Comparison of ENCODE assay signal across 7 mouse cellular contexts in the genomic region with DNA sequence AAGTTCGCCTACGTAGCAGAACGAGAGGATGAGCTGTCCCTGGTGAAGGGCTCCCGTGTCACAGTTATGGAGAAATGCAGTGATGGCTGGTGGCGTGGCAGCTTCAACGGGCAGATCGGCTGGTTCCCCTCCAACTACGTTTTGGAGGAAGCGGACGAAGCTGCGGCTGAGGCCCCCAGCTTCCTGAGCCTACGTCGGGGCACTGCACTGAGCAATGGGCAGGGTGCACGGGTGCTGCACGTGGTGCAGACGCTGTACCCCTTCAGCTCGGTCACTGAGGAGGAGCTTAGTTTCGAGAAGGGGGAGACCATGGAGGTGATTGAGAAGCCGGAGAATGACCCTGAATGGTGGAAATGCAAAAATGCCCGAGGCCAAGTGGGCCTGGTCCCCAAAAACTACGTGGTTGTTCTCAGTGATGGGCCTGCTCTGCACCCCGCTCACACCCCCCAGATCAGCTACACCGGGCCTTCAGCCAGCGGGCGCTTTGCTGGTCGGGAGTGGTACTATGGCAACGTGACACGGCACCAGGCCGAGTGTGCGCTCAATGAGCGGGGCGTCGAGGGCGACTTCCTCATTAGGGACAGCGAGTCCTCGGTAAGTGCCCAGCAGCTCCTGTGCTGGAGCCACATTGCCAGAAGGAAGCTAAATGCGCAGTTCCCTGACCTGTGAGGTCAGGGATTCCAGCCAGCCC.
DNase-seq lines count a peak whose midpoint lies in the region; ATAC-seq and TF ChIP-seq lines count a peak whose summit lies in the region.
"Not testable (repeated sequence)": the region's sequence is repeated elsewhere in the genome, so short reads cannot be mapped to it uniquely, and the experiment has no call there.

No protein-coding gene starts in this region.

- TF ChIP-seq EP300 in lung, postnatal 0 days (IDR thresholded peaks at IDR 0.05) = not testable (repeated sequence)

- H3K4me1 ChIP-seq in E14TG2a.4 (replicated peaks; ENCODE audit: low read depth, low read length) = peaks cover 12% of the 10 kb centered on the region; the same call in 1 of the 2 replicates
- not testable (repeated sequence) for H3K4me1 ChIP-seq in hindbrain, embryonic 14.5 days (replicated peaks; ENCODE audit: control insufficient read depth, insufficient read depth, low read length); lung, postnatal 0 days (ENCODE audit: insufficient read depth, low read depth, low read length); midbrain, embryonic 11.5 days (ENCODE audit: control insufficient read depth, insufficient read depth, low read length)
- peaks cover 43% of the 10 kb centered on the region for H3K4me1 ChIP-seq in limb, embryonic 12.5 days (replicated peaks)

- H3K36me3 ChIP-seq in E14TG2a.4 (ENCODE audit: insufficient read depth, low read length) = peaks cover 14% of the 10 kb centered on the region; the same call in 1 of the 2 replicates
- peaks cover 18% of the 10 kb centered on the region for H3K36me3 ChIP-seq in hindbrain, embryonic 14.5 days (replicated peaks; ENCODE audit: control insufficient read depth, insufficient read depth)
- H3K36me3 ChIP-seq in limb, embryonic 12.5 days = peaks cover 16% of the 10 kb centered on the region
- not testable (repeated sequence) for H3K36me3 ChIP-seq in lung, postnatal 0 days (ENCODE audit: insufficient read depth, low read length); midbrain, embryonic 11.5 days (ENCODE audit: control insufficient read depth, insufficient read depth, low read length)

- H3K4me2 ChIP-seq in hindbrain, embryonic 14.5 days (replicated peaks); limb, embryonic 12.5 days; lung, postnatal 0 days (replicated peaks; ENCODE audit: low read depth, low read length); midbrain, embryonic 11.5 days: not testable (repeated sequence)

- intact Hi-C loops in gastrocnemius, adult 2 months (cut with DNase I) = loop anchor here (5.0 kb wide), 1 partner anchor 102 kb away; no protein-coding TSS in a partner anchor

- not testable (repeated sequence) for H3K9me3 ChIP-seq in E14TG2a.4 (ENCODE audit: low read length); hindbrain, embryonic 14.5 days (ENCODE audit: control insufficient read depth, low read length); limb, embryonic 12.5 days; lung, postnatal 0 days (ENCODE audit: low read length); midbrain, embryonic 11.5 days (ENCODE audit: control insufficient read depth, low read length)

- peak overlapping the region; percentile 37 for H3K4me3 ChIP-seq in E14TG2a.4 (replicated peaks; ENCODE audit: low read length)
- H3K4me3 ChIP-seq in gastrocnemius, adult 2 months; hindbrain, embryonic 14.5 days (replicated peaks; ENCODE audit: low read length); limb, embryonic 12.5 days (replicated peaks); lung, postnatal 0 days (ENCODE audit: low read depth, low read length); midbrain, embryonic 11.5 days (ENCODE audit: low read depth, low read length): not testable (repeated sequence)

- not testable (repeated sequence) for TF ChIP-seq CTCF in E14TG2a.4 (conservative IDR thresholded peaks at IDR 0.05; ENCODE audit: low read length); gastrocnemius, adult 2 months (IDR thresholded peaks at IDR 0.05); lung, postnatal 0 days (IDR thresholded peaks at IDR 0.05)

- WGBS in hindbrain, embryonic 14.5 days = 92% methylated on average over 37 of the region's 37 CpGs
- 95% methylated on average over 37 of the region's 37 CpGs for WGBS in limb, embryonic 12.5 days
- WGBS in lung, postnatal 0 days = 86% methylated on average over 37 of the region's 37 CpGs
- 93% methylated on average over 37 of the region's 37 CpGs for WGBS in midbrain, embryonic 11.5 days

- not testable (repeated sequence) for DNase-seq in gastrocnemius, adult 2 months; hindbrain, embryonic 14.5 days (ENCODE audit: low spot score); lung, postnatal 0 days (ENCODE audit: low spot score)
- peak; percentile 17 for DNase-seq in midbrain, embryonic 11.5 days (ENCODE audit: low spot score, missing footprints)
- DNase-seq in retina, postnatal 1 day = peak; percentile 45

- H3K9ac ChIP-seq in hindbrain, embryonic 14.5 days; limb, embryonic 12.5 days (replicated peaks); lung, postnatal 0 days (replicated peaks; ENCODE audit: low read depth); midbrain, embryonic 11.5 days (ENCODE audit: low read length): not testable (repeated sequence)

- ATAC-seq in hindbrain, embryonic 14.5 days (ENCODE audit: low FRiP score) = peak; percentile 36; the same call in 1 of the 2 replicates
- ATAC-seq in limb, embryonic 12.5 days (ENCODE audit: insufficient number of reproducible peaks, insufficient read depth, low FRiP score, low TSS enrichment, low read depth); midbrain, embryonic 11.5 days (ENCODE audit: low FRiP score): not testable (repeated sequence)
- ATAC-seq in lung, postnatal 0 days = peak; percentile 57

- peak overlapping the region; percentile 89 for H3K27ac ChIP-seq in gastrocnemius, adult 2 months
- H3K27ac ChIP-seq in hindbrain, embryonic 14.5 days; lung, postnatal 0 days (ENCODE audit: low read length); midbrain, embryonic 11.5 days (ENCODE audit: low read depth, low read length): not testable (repeated sequence)
- H3K27ac ChIP-seq in limb, embryonic 12.5 days = 0 out of 2 replicates have a peak overlapping the region, but pooled peaks have one; percentile 29

- H3K27me3 ChIP-seq in E14TG2a.4 (ENCODE audit: insufficient read depth, low read length); hindbrain, embryonic 14.5 days (ENCODE audit: control insufficient read depth, insufficient read depth, low read length); limb, embryonic 12.5 days; lung, postnatal 0 days (replicated peaks; ENCODE audit: insufficient read depth, low read length); midbrain, embryonic 11.5 days (ENCODE audit: control insufficient read depth, insufficient read depth, low read length): not testable (repeated sequence)
